Mouse (Mus musculus) natural killer cell, adult 2 months (primary cell): ENCODE results near the gene Glis3.

ENCODE experiments used
- DNase-seq, 2 experiments: peaks; one replicate each; pipeline ENCODE4 v3.0.0; 2022; ENCODE audit warnings: low spot score in 2 of 2

Gene Glis3

GRCm38 (mm10) chr19:28382168-28382911 lies 297.5 kb downstream of the Glis3 start:
- no peak for DNase-seq

GRCm38 (mm10) chr19:28381441-28381840 lies 298.4 kb downstream of the Glis3 start:
- DNase-seq, result no peak

- no peak for DNase-seq
Observed at GRCm38 (mm10) chr19:28380691-28381262, 299.1 kb downstream of the Glis3 start.

GRCm38 (mm10) chr19:28377788-28378295 lies 302.0 kb downstream of the Glis3 start:
- DNase-seq, result no peak

- no peak for DNase-seq
Observed at GRCm38 (mm10) chr19:28376401-28376800, 303.5 kb downstream of the Glis3 start.

GRCm38 (mm10) chr19:28375746-28376145 lies 304.1 kb downstream of the Glis3 start:
- no peak for DNase-seq

- DNase-seq, result no peak
Observed at GRCm38 (mm10) chr19:28374524-28374923, 305.4 kb downstream of the Glis3 start.

- no peak for DNase-seq
Observed at GRCm38 (mm10) chr19:28368215-28368614, 311.7 kb downstream of the Glis3 start.

- no peak for DNase-seq
Observed at GRCm38 (mm10) chr19:28367274-28367673, 312.6 kb downstream of the Glis3 start.

GRCm38 (mm10) chr19:28366766-28367165 lies 313.1 kb downstream of the Glis3 start:
- no peak for DNase-seq

- peak in 1 of 2 experiments; percentile 8 for DNase-seq
Observed at GRCm38 (mm10) chr19:28365897-28366296, 314.0 kb downstream of the Glis3 start.

- DNase-seq, result no peak
Observed at GRCm38 (mm10) chr19:28360884-28361283, 319.0 kb downstream of the Glis3 start.

- DNase-seq, result no peak
Observed at GRCm38 (mm10) chr19:28357595-28357994, 322.3 kb downstream of the Glis3 start.

GRCm38 (mm10) chr19:28351068-28352066 lies 328.5 kb downstream of the Glis3 start:
- DNase-seq, result no peak

GRCm38 (mm10) chr19:28347080-28347825 lies 332.6 kb downstream of the Glis3 start:
- DNase-seq, result no peak

- no peak for DNase-seq
Observed at GRCm38 (mm10) chr19:28343640-28344039, 336.2 kb downstream of the Glis3 start.

- no peak for DNase-seq
Observed at GRCm38 (mm10) chr19:28337574-28337973, 342.3 kb downstream of the Glis3 start.

GRCm38 (mm10) chr19:28336651-28337510 lies 343.0 kb downstream of the Glis3 start:
- no peak for DNase-seq

- DNase-seq, result no peak
Observed at GRCm38 (mm10) chr19:28335890-28336289, 344.0 kb downstream of the Glis3 start.
